Mouse (Mus musculus) cerebellum, adult 9-11 months (tissue): ENCODE results near the gene Ftcd.
A peak's percentile ranks its signal among the peaks of the same experiment; 100 is the strongest.

Experiments used
- DNase-seq: peaks from one replicate; pipeline ENCODE4 v3.0.0; 2022

Gene Ftcd

GRCm38 (mm10) chr10:76622411-76622810 lies 47.0 kb downstream of the Ftcd start:
- DNase-seq: no peak

GRCm38 (mm10) chr10:76622928-76623680 lies 47.7 kb downstream of the Ftcd start, which contains the start of gene Col6a2:
Gene Col6a2, minus strand, starts transcription at chr10:76623630.
- peak; percentile 72 for DNase-seq

- no peak for DNase-seq
Measured at GRCm38 (mm10) chr10:76623734-76624133, 48.3 kb downstream of the Ftcd start.

GRCm38 (mm10) chr10:76624903-76625302 lies 49.5 kb downstream of the Ftcd start:
- DNase-seq: no peak

GRCm38 (mm10) chr10:76627714-76628113 lies 52.3 kb downstream of the Ftcd start:
- DNase-seq: no peak

- no peak for DNase-seq
Measured at GRCm38 (mm10) chr10:76630657-76631056, 55.2 kb downstream of the Ftcd start.

GRCm38 (mm10) chr10:76632630-76633029 lies 57.2 kb downstream of the Ftcd start:
- no peak for DNase-seq

GRCm38 (mm10) chr10:76634094-76634571 lies 58.7 kb downstream of the Ftcd start:
- DNase-seq: no peak

GRCm38 (mm10) chr10:76634584-76634983 lies 59.1 kb downstream of the Ftcd start:
- DNase-seq: no peak

GRCm38 (mm10) chr10:76636026-76636425 lies 60.6 kb downstream of the Ftcd start:
- no peak for DNase-seq

- no peak for DNase-seq
Measured at GRCm38 (mm10) chr10:76636601-76637000, 61.2 kb downstream of the Ftcd start.
